In the genomic region with DNA sequence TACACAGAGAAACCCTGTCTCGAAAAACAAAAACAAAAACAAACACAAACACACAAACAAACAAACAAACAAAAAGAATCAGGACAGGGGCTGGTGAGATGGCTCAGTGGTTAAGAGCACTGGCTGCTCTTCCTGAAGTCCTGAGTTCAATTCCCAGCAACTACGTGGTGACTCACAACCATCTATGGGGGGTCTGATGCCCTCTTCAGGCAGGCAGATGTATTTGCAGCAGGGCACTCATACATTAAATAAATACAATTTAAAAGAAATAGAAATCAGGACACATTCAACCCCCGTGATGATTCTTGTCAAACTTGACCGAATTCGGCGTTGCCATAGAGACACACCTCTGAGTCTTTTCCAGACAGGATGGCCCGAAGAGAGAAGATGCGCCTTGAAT, we compare ENCODE assay signal across 25 mouse cellular contexts. TPM values are rescaled to one million over a fixed set of nuclear protein-coding genes. Genes with fewer than 3 reads are reported as not detected.
DNase-seq lines count a peak whose midpoint lies in the region; ATAC-seq and TF ChIP-seq lines count a peak whose summit lies in the region.
"Had no signal": no experiment of that assay in that cellular context is flagged by ENCODE, and none has a peak within 500 bp of the region (broad histone marks: within the 10 kb centered on the region; RNA-seq: fewer than 3 reads in every experiment).

No protein-coding gene starts in this region.

- H3K4me3 ChIP-seq in heart, adult 2 months: no peak overlapping the region
- H3K4me3 ChIP-seq in left cerebral cortex, adult 2 months: no peak overlapping the region
- H3K4me3 ChIP-seq in midbrain, postnatal 0 days (ENCODE audit: low read depth, low read length): no peak overlapping the region
- no peak overlapping the region for H3K4me3 ChIP-seq in midbrain, embryonic 10.5 days
- H3K4me3 ChIP-seq: embryonic facial prominence, embryonic 13.5 days; forebrain, embryonic 15.5 days; heart, embryonic 10.5 days; hindbrain, embryonic 13.5 days; limb, embryonic 12.5 days; midbrain, embryonic 13.5 days; neural tube, embryonic 13.5 days had no signal

- WGBS in heart, adult 2 months: 91% methylated on average over 8 of the region's 8 CpGs
- WGBS in midbrain, postnatal 0 days: 84% methylated on average over 8 of the region's 8 CpGs
- WGBS in midbrain, embryonic 10.5 days: 86% methylated on average over 8 of the region's 8 CpGs

- no peaks in the 10 kb centered on the region for H3K27me3 ChIP-seq in heart, adult 2 months (ENCODE audit: control insufficient read depth, insufficient read depth, low read length)
- H3K27me3 ChIP-seq in midbrain, postnatal 0 days (ENCODE audit: insufficient read depth, low read length): no peaks in the 10 kb centered on the region
- peaks cover 14% of the 10 kb centered on the region for H3K27me3 ChIP-seq in midbrain, embryonic 10.5 days (ENCODE audit: low read depth, poor library complexity, severe bottlenecking)
- H3K27me3 ChIP-seq: embryonic facial prominence, embryonic 13.5 days; forebrain, embryonic 15.5 days; limb, embryonic 12.5 days; midbrain, embryonic 13.5 days; neural tube, embryonic 13.5 days had no signal

- H3K36me3 ChIP-seq in heart, adult 2 months (ENCODE audit: control insufficient read depth, insufficient read depth, low read length): no peaks in the 10 kb centered on the region
- no peaks in the 10 kb centered on the region for H3K36me3 ChIP-seq in midbrain, postnatal 0 days (ENCODE audit: insufficient read depth, low read length)
- H3K36me3 ChIP-seq in midbrain, embryonic 10.5 days: no peaks in the 10 kb centered on the region
- H3K36me3 ChIP-seq: embryonic facial prominence, embryonic 13.5 days; forebrain, embryonic 15.5 days; heart, embryonic 10.5 days; hindbrain, embryonic 13.5 days; limb, embryonic 12.5 days; midbrain, embryonic 13.5 days; neural tube, embryonic 13.5 days had no signal

- no peak overlapping the region for H3K27ac ChIP-seq in heart, adult 2 months
- H3K27ac ChIP-seq in left cerebral cortex, adult 2 months: no peak overlapping the region
- no peak overlapping the region for H3K27ac ChIP-seq in midbrain, postnatal 0 days (ENCODE audit: low read depth, low read length)
- no peak overlapping the region for H3K27ac ChIP-seq in midbrain, embryonic 10.5 days (replicated peaks)
- H3K27ac ChIP-seq: forebrain, embryonic 15.5 days; heart, embryonic 10.5 days; limb, embryonic 12.5 days; midbrain, embryonic 13.5 days had no signal

- TF ChIP-seq EP300 in heart, adult 2 months (IDR thresholded peaks at IDR 0.05; ENCODE audit: insufficient read depth, low read depth, low read length): no peak

- TF ChIP-seq CTCF in heart, adult 2 months (IDR thresholded peaks at IDR 0.05): peak; percentile 62
- peak; percentile 36 for TF ChIP-seq CTCF in left cerebral cortex, adult 2 months (IDR thresholded peaks at IDR 0.05)
- peak; percentile 22; the same call in 1 of the 2 replicates for TF ChIP-seq CTCF in midbrain, postnatal 0 days (IDR thresholded peaks at IDR 0.05)

- H3K9me3 ChIP-seq in midbrain, postnatal 0 days (ENCODE audit: low read length): no peaks in the 10 kb centered on the region
- no peaks in the 10 kb centered on the region for H3K9me3 ChIP-seq in midbrain, embryonic 10.5 days (replicated peaks)
- H3K9me3 ChIP-seq: embryonic facial prominence, embryonic 13.5 days; forebrain, embryonic 15.5 days; heart, embryonic 10.5 days; hindbrain, embryonic 13.5 days; limb, embryonic 12.5 days; midbrain, embryonic 13.5 days; neural tube, embryonic 13.5 days had no signal

- no peak overlapping the region for H3K4me2 ChIP-seq in midbrain, postnatal 0 days (ENCODE audit: low read depth, low read length, poor library complexity, severe bottlenecking)
- H3K4me2 ChIP-seq: forebrain, embryonic 15.5 days; hindbrain, embryonic 13.5 days; limb, embryonic 12.5 days; midbrain, embryonic 13.5 days; neural tube, embryonic 13.5 days had no signal

- H3K79me2 ChIP-seq in heart, adult 2 months (replicated peaks; ENCODE audit: control insufficient read depth, insufficient read depth, low read length): no peaks in the 10 kb centered on the region

- no peak for DNase-seq in heart, adult 2 months
- DNase-seq in heart, postnatal 25 days (ENCODE audit: low spot score): no peak
- no peak for DNase-seq in left cerebral cortex, adult 2 months (ENCODE audit: extremely low spot score in 1 of 2, low spot score in 2 of 2)
- no peak for DNase-seq in left cerebral cortex, postnatal 14 days (ENCODE audit: low spot score in 2 of 2)
- DNase-seq in midbrain, postnatal 0 days (ENCODE audit: low spot score): no peak
- no peak for DNase-seq in midbrain, embryonic 10.5 days (ENCODE audit: low spot score)
- no peak for DNase-seq in urinary bladder, adult 18-20 months (ENCODE audit: low spot score in 2 of 2)
- DNase-seq: adrenal gland, adult 8-10 months; cerebellum, adult 8-10 months; kidney, adult 18-20 months; kidney, postnatal 14 days; lung, adult 18-20 months; right cerebral cortex, adult 18-20 months; thymus, postnatal 14 days had no signal

- peaks cover 6% of the 10 kb centered on the region for H3K4me1 ChIP-seq in heart, adult 2 months (ENCODE audit: control insufficient read depth, insufficient read depth, low read length)
- H3K4me1 ChIP-seq in midbrain, postnatal 0 days (ENCODE audit: insufficient read depth, low read length): no peaks in the 10 kb centered on the region
- peaks cover 38% of the 10 kb centered on the region for H3K4me1 ChIP-seq in midbrain, embryonic 10.5 days

- intact Hi-C loops in heart, adult 2 months (cut with DNase I): no loop called here
- intact Hi-C loops in heart, postnatal 25 days (cut with DNase I): no loop called here
- intact Hi-C loops in left cerebral cortex, adult 2 months (cut with DNase I): no loop called here
- intact Hi-C loops in left cerebral cortex, postnatal 14 days (cut with DNase I): no loop called here

- no peak overlapping the region for H3K9ac ChIP-seq in heart, adult 2 months (ENCODE audit: low read depth, low read length)
- no peak overlapping the region for H3K9ac ChIP-seq in midbrain, postnatal 0 days (replicated peaks; ENCODE audit: low read length, poor library complexity, severe bottlenecking)
- H3K9ac ChIP-seq: forebrain, embryonic 15.5 days; hindbrain, embryonic 13.5 days; limb, embryonic 12.5 days; midbrain, embryonic 13.5 days had no signal

- no peak for ATAC-seq in midbrain, postnatal 0 days (ENCODE audit: low FRiP score)
- ATAC-seq: forebrain, embryonic 15.5 days; midbrain, embryonic 13.5 days had no signal

- TF ChIP-seq POLR2A in heart, adult 2 months (IDR thresholded peaks at IDR 0.05; ENCODE audit: insufficient read depth, low read depth, low read length): no peak

RNA-seq across cellular contexts. Expression of gene Gse1, which starts 20.9 kb away (rescaled TPM):
- total RNA-seq in heart, adult 2 months (2021): 10 to 100 TPM; 21.0 to 24.3 TPM
- polyA plus RNA-seq in heart, adult 2 months (2012; rRNA removed): 12.1 and 12.8 TPM in 2 replicates
- total RNA-seq in heart, postnatal 25 days (2021): 10 to 100 TPM; 20.1 to 25.9 TPM
- 100 to 1,000 TPM in 1 of 2 experiments, 10 to 100 TPM in 1; 77.7 to 105 TPM for total RNA-seq in left cerebral cortex, adult 2 months (2021)
- total RNA-seq in left cerebral cortex, postnatal 14 days (2021): 10 to 100 TPM; 49.0 to 57.3 TPM
- total RNA-seq in midbrain, postnatal 0 days (2014; rRNA removed): 47.3 and 51.3 TPM in 2 replicates
- 9.9 and 12.4 TPM in 2 replicates for polyA plus RNA-seq in midbrain, postnatal 0 days (2015; fragmentation: Nextera tagmentation; extraction: Ambion mirVana)
- 12.7 and 15.6 TPM in 2 replicates for polyA plus RNA-seq in midbrain, embryonic 10.5 days (2016; fragmentation: Nextera tagmentation; extraction: Ambion mirVana)

RNA-seq across cellular contexts. Expression of gene Fam92b, which starts 30.1 kb away (rescaled TPM):
- not detected for total RNA-seq in heart, adult 2 months (2021)
- 1.0 TPM in 1 of 2 replicates, not detected in the other for polyA plus RNA-seq in heart, adult 2 months (2012; rRNA removed)
- total RNA-seq in heart, postnatal 25 days (2021): not detected
- 1 to 10 TPM in 1 of 2 experiments, under 1 TPM in 1; 0.68 to 1.0 TPM for total RNA-seq in left cerebral cortex, adult 2 months (2021)
- under 1 TPM in 1 of 2 experiments, not detected in 1; 0.47 TPM for total RNA-seq in left cerebral cortex, postnatal 14 days (2021)
- 1.0 and 2.0 TPM in 2 replicates for total RNA-seq in midbrain, postnatal 0 days (2014; rRNA removed)
- polyA plus RNA-seq in midbrain, postnatal 0 days (2015; fragmentation: Nextera tagmentation; extraction: Ambion mirVana): 1.7 and 2.4 TPM in 2 replicates
- 2.6 and 3.3 TPM in 2 replicates for polyA plus RNA-seq in midbrain, embryonic 10.5 days (2016; fragmentation: Nextera tagmentation; extraction: Ambion mirVana)
- total RNA-seq: CH12.LX; gastrocnemius, postnatal 4 days; megakaryocyte progenitor cell, adult 5-6 weeks had no signal
- polyA plus RNA-seq: heart, postnatal 0 days; limb, embryonic 12.5 days had no signal
